Mouse (Mus musculus) embryonic fibroblast, embryonic 13.5 days (primary cell): ENCODE data around the gene Olfr206.

ENCODE experiments used
- CTCF ChIP-seq: IDR thresholded peaks from 2 replicates; pipeline ENCODE4 v1.5.1; 2011; ENCODE audit warnings: mild to moderate bottlenecking, control low read depth, low read length, moderate library complexity, borderline replicate concordance; ENCODE audit not compliant: insufficient read depth
- POLR2A ChIP-seq: IDR thresholded peaks from 2 replicates; pipeline ENCODE4 v1.6.1; 2011; ENCODE audit warnings: low read depth, mild to moderate bottlenecking, control low read depth, low read length, moderate library complexity

GRCm38 (mm10) chr16:59393300-59393699 is 44.3 kb upstream of the Olfr206 start:
- no peak for TF ChIP-seq POLR2A
- no peak for TF ChIP-seq CTCF
